Mouse (Mus musculus): ENCODE data around the gene Msi2. TPM values are rescaled to one million over a fixed set of nuclear protein-coding genes. Genes with fewer than 3 reads are reported as not detected.

Msi2 gene
- polyA plus RNA-seq, 1 experiment from 2014 or later, result 40.1 TPM

GRCm38 (mm10) chr11:88528522-88529101 is 189.7 kb downstream of the Msi2 start:
- H3K9me3 ChIP-seq (ENCODE audit: control insufficient read depth, low read length), result no peaks in the 10 kb centered on the region
- no peaks in the 10 kb centered on the region for H3K27me3 ChIP-seq (ENCODE audit: control insufficient read depth, insufficient read depth, low read length)
- no peaks in the 10 kb centered on the region for H3K36me3 ChIP-seq (ENCODE audit: control insufficient read depth, insufficient read depth, low read length)
- 31% methylated on average over 8 of the region's 8 CpGs for WGBS
- no peak overlapping the region for H3K9ac ChIP-seq (ENCODE audit: low read depth, low read length)
- DNase-seq (ENCODE audit: low spot score) (no peak), ATAC-seq (ENCODE audit: low FRiP score) (no peak)
- H3K4me3 ChIP-seq (ENCODE audit: low read depth, low read length), result no peak overlapping the region
- H3K27ac ChIP-seq (ENCODE audit: low read depth, low read length), result peak overlapping the region; percentile 43
- no peak overlapping the region for H3K4me2 ChIP-seq (replicated peaks; ENCODE audit: low read depth, low read length)
- peaks cover 39% of the 10 kb centered on the region for H3K4me1 ChIP-seq (replicated peaks; ENCODE audit: control insufficient read depth, insufficient read depth, low read length)

GRCm38 (mm10) chr11:88526711-88527110 is 191.6 kb downstream of the Msi2 start:
- no peak for ATAC-seq (ENCODE audit: low FRiP score)
- 20% methylated on average over 7 of the region's 7 CpGs for WGBS
- peaks cover 38% of the 10 kb centered on the region for H3K4me1 ChIP-seq (replicated peaks; ENCODE audit: control insufficient read depth, insufficient read depth, low read length)

GRCm38 (mm10) chr11:88524790-88525575 is 193.3 kb downstream of the Msi2 start:
- H3K36me3 ChIP-seq (ENCODE audit: control insufficient read depth, insufficient read depth, low read length), result no peaks in the 10 kb centered on the region
- H3K4me1 ChIP-seq (replicated peaks; ENCODE audit: control insufficient read depth, insufficient read depth, low read length), result peaks cover 41% of the 10 kb centered on the region
- peak; percentile 25; the same call in 1 of the 2 replicates for ATAC-seq (ENCODE audit: low FRiP score)
- H3K9ac ChIP-seq (ENCODE audit: low read depth, low read length), result no peak overlapping the region
- 31% methylated on average over 10 of the region's 10 CpGs for WGBS
- DNase-seq (ENCODE audit: low spot score), result no peak
- H3K27ac ChIP-seq (ENCODE audit: low read depth, low read length), result peak overlapping the region; percentile 77
- H3K9me3 ChIP-seq (ENCODE audit: control insufficient read depth, low read length), result no peaks in the 10 kb centered on the region
- H3K4me2 ChIP-seq (replicated peaks; ENCODE audit: low read depth, low read length), result no peak overlapping the region
- H3K27me3 ChIP-seq (ENCODE audit: control insufficient read depth, insufficient read depth, low read length), result no peaks in the 10 kb centered on the region
- H3K4me3 ChIP-seq (ENCODE audit: low read depth, low read length), result no peak overlapping the region

More at GRCm38 (mm10) chr11:88526711-88527110, 191.6 kb downstream of the Msi2 start:
- H3K27me3 ChIP-seq (ENCODE audit: control insufficient read depth, insufficient read depth, low read length), result no peaks in the 10 kb centered on the region
- no peaks in the 10 kb centered on the region for H3K9me3 ChIP-seq (ENCODE audit: control insufficient read depth, low read length)
- no peaks in the 10 kb centered on the region for H3K36me3 ChIP-seq (ENCODE audit: control insufficient read depth, insufficient read depth, low read length)
- no peak for DNase-seq (ENCODE audit: low spot score)
- peak overlapping the region; percentile 0; the same call in 1 of the 2 replicates for H3K9ac ChIP-seq (ENCODE audit: low read depth, low read length)
- no peak overlapping the region for H3K4me3 ChIP-seq (ENCODE audit: low read depth, low read length)
- peak overlapping the region; percentile 77 for H3K27ac ChIP-seq (ENCODE audit: low read depth, low read length)
- no peak overlapping the region for H3K4me2 ChIP-seq (replicated peaks; ENCODE audit: low read depth, low read length)

GRCm38 (mm10) chr11:88524437-88524789 is 193.9 kb downstream of the Msi2 start:
- H3K27ac ChIP-seq (ENCODE audit: low read depth, low read length), result peak overlapping the region; percentile 77
- no peaks in the 10 kb centered on the region for H3K27me3 ChIP-seq (ENCODE audit: control insufficient read depth, insufficient read depth, low read length)
- no peak overlapping the region for H3K4me3 ChIP-seq (ENCODE audit: low read depth, low read length)
- H3K4me1 ChIP-seq (replicated peaks; ENCODE audit: control insufficient read depth, insufficient read depth, low read length), result peaks cover 39% of the 10 kb centered on the region
- no peak for ATAC-seq (ENCODE audit: low FRiP score)
- no peak overlapping the region for H3K9ac ChIP-seq (ENCODE audit: low read depth, low read length)
- H3K4me2 ChIP-seq (replicated peaks; ENCODE audit: low read depth, low read length), result no peak overlapping the region
- DNase-seq (ENCODE audit: low spot score), result no peak
- no peaks in the 10 kb centered on the region for H3K36me3 ChIP-seq (ENCODE audit: control insufficient read depth, insufficient read depth, low read length)
- no peaks in the 10 kb centered on the region for H3K9me3 ChIP-seq (ENCODE audit: control insufficient read depth, low read length)

GRCm38 (mm10) chr11:88523921-88524320 is 194.4 kb downstream of the Msi2 start:
- Histone ChIP-seq H3K4me3 (ENCODE audit: low read depth, low read length) (no peak overlapping the region), H3K4me1 (replicated peaks; ENCODE audit: control insufficient read depth, insufficient read depth, low read length) (peaks cover 39% of the 10 kb centered on the region), H3K9me3 (ENCODE audit: control insufficient read depth, low read length) (no peaks in the 10 kb centered on the region), H3K9ac (ENCODE audit: low read depth, low read length) (no peak overlapping the region), H3K27ac (ENCODE audit: low read depth, low read length) (no peak overlapping the region), H3K27me3 (ENCODE audit: control insufficient read depth, insufficient read depth, low read length) (no peaks in the 10 kb centered on the region), H3K36me3 (ENCODE audit: control insufficient read depth, insufficient read depth, low read length) (no peaks in the 10 kb centered on the region), H3K4me2 (replicated peaks; ENCODE audit: low read depth, low read length) (no peak overlapping the region)
- 61% methylated on average over 4 of the region's 4 CpGs for WGBS
- DNase-seq (ENCODE audit: low spot score) (no peak), ATAC-seq (ENCODE audit: low FRiP score) (no peak)

GRCm38 (mm10) chr11:88523511-88523910 is 194.8 kb downstream of the Msi2 start:
- no peak overlapping the region for H3K27ac ChIP-seq (ENCODE audit: low read depth, low read length)
- peaks cover 39% of the 10 kb centered on the region for H3K4me1 ChIP-seq (replicated peaks; ENCODE audit: control insufficient read depth, insufficient read depth, low read length)
- DNase-seq (ENCODE audit: low spot score), result no peak
- H3K27me3 ChIP-seq (ENCODE audit: control insufficient read depth, insufficient read depth, low read length), result no peaks in the 10 kb centered on the region
- no peaks in the 10 kb centered on the region for H3K9me3 ChIP-seq (ENCODE audit: control insufficient read depth, low read length)
- H3K9ac ChIP-seq (ENCODE audit: low read depth, low read length), result no peak overlapping the region
- H3K36me3 ChIP-seq (ENCODE audit: control insufficient read depth, insufficient read depth, low read length), result no peaks in the 10 kb centered on the region
- no peak for ATAC-seq (ENCODE audit: low FRiP score)
- no peak overlapping the region for H3K4me2 ChIP-seq (replicated peaks; ENCODE audit: low read depth, low read length)
- WGBS, result 70% methylated on average over 6 of the region's 6 CpGs
- no peak overlapping the region for H3K4me3 ChIP-seq (ENCODE audit: low read depth, low read length)

GRCm38 (mm10) chr11:88522114-88522513 is 196.2 kb downstream of the Msi2 start:
- no peak overlapping the region for H3K4me2 ChIP-seq (replicated peaks; ENCODE audit: low read depth, low read length)
- H3K27me3 ChIP-seq (ENCODE audit: control insufficient read depth, insufficient read depth, low read length), result no peaks in the 10 kb centered on the region
- H3K4me3 ChIP-seq (ENCODE audit: low read depth, low read length), result no peak overlapping the region
- DNase-seq (ENCODE audit: low spot score) (no peak), ATAC-seq (ENCODE audit: low FRiP score) (no peak)
- peaks cover 31% of the 10 kb centered on the region for H3K4me1 ChIP-seq (replicated peaks; ENCODE audit: control insufficient read depth, insufficient read depth, low read length)
- 87% methylated on average over 5 of the region's 5 CpGs for WGBS
- no peaks in the 10 kb centered on the region for H3K36me3 ChIP-seq (ENCODE audit: control insufficient read depth, insufficient read depth, low read length)
- no peaks in the 10 kb centered on the region for H3K9me3 ChIP-seq (ENCODE audit: control insufficient read depth, low read length)
- no peak overlapping the region for H3K27ac ChIP-seq (ENCODE audit: low read depth, low read length)
- H3K9ac ChIP-seq (ENCODE audit: low read depth, low read length), result no peak overlapping the region

- no peaks in the 10 kb centered on the region for H3K27me3 ChIP-seq (ENCODE audit: control insufficient read depth, insufficient read depth, low read length)
- H3K4me1 ChIP-seq (replicated peaks; ENCODE audit: control insufficient read depth, insufficient read depth, low read length), result peaks cover 26% of the 10 kb centered on the region
- H3K4me3 ChIP-seq (ENCODE audit: low read depth, low read length), result no peak overlapping the region
- H3K36me3 ChIP-seq (ENCODE audit: control insufficient read depth, insufficient read depth, low read length), result no peaks in the 10 kb centered on the region
- no peak for DNase-seq (ENCODE audit: low spot score)
- no peak for ATAC-seq (ENCODE audit: low FRiP score)
- 54% methylated on average over 19 of the region's 19 CpGs for WGBS
- no peak overlapping the region for H3K4me2 ChIP-seq (replicated peaks; ENCODE audit: low read depth, low read length)
- H3K9me3 ChIP-seq (ENCODE audit: control insufficient read depth, low read length), result no peaks in the 10 kb centered on the region
- no peak overlapping the region for H3K9ac ChIP-seq (ENCODE audit: low read depth, low read length)
- peak overlapping the region; percentile 66 for H3K27ac ChIP-seq (ENCODE audit: low read depth, low read length)
These were observed 197.2 kb downstream of the Msi2 start for GRCm38 (mm10) chr11:88520951-88521730.

Data from hindbrain, embryonic 11.5 days (tissue).